Mouse (Mus musculus): Measurements from ENCODE around the gene Tmem270. TPM values are rescaled to one million over a fixed set of nuclear protein-coding genes. Genes with fewer than 3 reads are reported as not detected.

The Tmem270 gene
- polyA plus RNA-seq, 1 experiment = not detected

GRCm38 (mm10) chr5:134887447-134888335, 18.8 kb downstream of the Tmem270 start:
- H3K9ac ChIP-seq (ENCODE audit: low read depth, poor library complexity, severe bottlenecking) = no peak overlapping the region
- H3K4me1 ChIP-seq (ENCODE audit: control insufficient read depth, insufficient read depth, low read length) = peaks cover 2% of the 10 kb centered on the region
- no peaks in the 10 kb centered on the region for H3K36me3 ChIP-seq (ENCODE audit: control insufficient read depth, insufficient read depth, low read length, poor library complexity, severe bottlenecking)
- TF ChIP-seq POLR2A (IDR thresholded peaks at IDR 0.05; ENCODE audit: insufficient read depth, low read length) (no peak), CTCF (IDR thresholded peaks at IDR 0.05; ENCODE audit: low read depth, low read length) (no peak), EP300 (IDR thresholded peaks at IDR 0.05; ENCODE audit: insufficient read depth, low read depth, low read length) (no peak)
- H3K27ac ChIP-seq (ENCODE audit: insufficient read depth, low read length) = no peak overlapping the region
- H3K27me3 ChIP-seq (ENCODE audit: control insufficient read depth, insufficient read depth, low read length, poor library complexity, severe bottlenecking) = no peaks in the 10 kb centered on the region
- no peaks in the 10 kb centered on the region for H3K9me3 ChIP-seq (replicated peaks; ENCODE audit: control insufficient read depth, insufficient read depth, low read length, poor library complexity, severe bottlenecking)
- H3K4me3 ChIP-seq (ENCODE audit: low read depth, low read length) = no peak overlapping the region

- no peak for TF ChIP-seq EP300 (IDR thresholded peaks at IDR 0.05; ENCODE audit: insufficient read depth, low read depth, low read length)
- no peak for TF ChIP-seq CTCF (IDR thresholded peaks at IDR 0.05; ENCODE audit: low read depth, low read length)
- no peak for TF ChIP-seq POLR2A (IDR thresholded peaks at IDR 0.05; ENCODE audit: insufficient read depth, low read length)
- Histone ChIP-seq H3K9ac (ENCODE audit: low read depth, poor library complexity, severe bottlenecking) (no peak overlapping the region), H3K27ac (ENCODE audit: insufficient read depth, low read length) (no peak overlapping the region), H3K36me3 (ENCODE audit: control insufficient read depth, insufficient read depth, low read length, poor library complexity, severe bottlenecking) (no peaks in the 10 kb centered on the region), H3K27me3 (ENCODE audit: control insufficient read depth, insufficient read depth, low read length, poor library complexity, severe bottlenecking) (no peaks in the 10 kb centered on the region), H3K4me1 (ENCODE audit: control insufficient read depth, insufficient read depth, low read length) (no peaks in the 10 kb centered on the region), H3K9me3 (replicated peaks; ENCODE audit: control insufficient read depth, insufficient read depth, low read length, poor library complexity, severe bottlenecking) (no peaks in the 10 kb centered on the region), H3K4me3 (ENCODE audit: low read depth, low read length) (no peak overlapping the region)
Observed at GRCm38 (mm10) chr5:134883077-134883476, 23.5 kb downstream of the Tmem270 start.

- Histone ChIP-seq H3K9ac (ENCODE audit: low read depth, poor library complexity, severe bottlenecking) (no peak overlapping the region), H3K27ac (ENCODE audit: insufficient read depth, low read length) (no peak overlapping the region), H3K4me3 (ENCODE audit: low read depth, low read length) (no peak overlapping the region), H3K27me3 (ENCODE audit: control insufficient read depth, insufficient read depth, low read length, poor library complexity, severe bottlenecking) (no peaks in the 10 kb centered on the region), H3K36me3 (ENCODE audit: control insufficient read depth, insufficient read depth, low read length, poor library complexity, severe bottlenecking) (no peaks in the 10 kb centered on the region), H3K9me3 (replicated peaks; ENCODE audit: control insufficient read depth, insufficient read depth, low read length, poor library complexity, severe bottlenecking) (no peaks in the 10 kb centered on the region), H3K4me1 (ENCODE audit: control insufficient read depth, insufficient read depth, low read length) (no peaks in the 10 kb centered on the region)
- TF ChIP-seq CTCF (IDR thresholded peaks at IDR 0.05; ENCODE audit: low read depth, low read length) (no peak), POLR2A (IDR thresholded peaks at IDR 0.05; ENCODE audit: insufficient read depth, low read length) (no peak), EP300 (IDR thresholded peaks at IDR 0.05; ENCODE audit: insufficient read depth, low read depth, low read length) (no peak)
Observed at GRCm38 (mm10) chr5:134876801-134877200, 29.7 kb downstream of the Tmem270 start.

GRCm38 (mm10) chr5:134875245-134875644, 31.3 kb downstream of the Tmem270 start:
- no peak overlapping the region for H3K9ac ChIP-seq (ENCODE audit: low read depth, poor library complexity, severe bottlenecking)
- no peak overlapping the region for H3K4me3 ChIP-seq (ENCODE audit: low read depth, low read length)
- H3K9me3 ChIP-seq (replicated peaks; ENCODE audit: control insufficient read depth, insufficient read depth, low read length, poor library complexity, severe bottlenecking) = no peaks in the 10 kb centered on the region
- no peak for TF ChIP-seq POLR2A (IDR thresholded peaks at IDR 0.05; ENCODE audit: insufficient read depth, low read length)
- no peak for TF ChIP-seq EP300 (IDR thresholded peaks at IDR 0.05; ENCODE audit: insufficient read depth, low read depth, low read length)
- no peak for TF ChIP-seq CTCF (IDR thresholded peaks at IDR 0.05; ENCODE audit: low read depth, low read length)
- no peaks in the 10 kb centered on the region for H3K27me3 ChIP-seq (ENCODE audit: control insufficient read depth, insufficient read depth, low read length, poor library complexity, severe bottlenecking)
- H3K27ac ChIP-seq (ENCODE audit: insufficient read depth, low read length) = no peak overlapping the region
- H3K36me3 ChIP-seq (ENCODE audit: control insufficient read depth, insufficient read depth, low read length, poor library complexity, severe bottlenecking) = no peaks in the 10 kb centered on the region
- no peaks in the 10 kb centered on the region for H3K4me1 ChIP-seq (ENCODE audit: control insufficient read depth, insufficient read depth, low read length)

- Histone ChIP-seq H3K4me3 (ENCODE audit: low read depth, low read length) (no peak overlapping the region), H3K27ac (ENCODE audit: insufficient read depth, low read length) (no peak overlapping the region), H3K9me3 (replicated peaks; ENCODE audit: control insufficient read depth, insufficient read depth, low read length, poor library complexity, severe bottlenecking) (no peaks in the 10 kb centered on the region), H3K9ac (ENCODE audit: low read depth, poor library complexity, severe bottlenecking) (no peak overlapping the region), H3K27me3 (ENCODE audit: control insufficient read depth, insufficient read depth, low read length, poor library complexity, severe bottlenecking) (no peaks in the 10 kb centered on the region), H3K36me3 (ENCODE audit: control insufficient read depth, insufficient read depth, low read length, poor library complexity, severe bottlenecking) (no peaks in the 10 kb centered on the region), H3K4me1 (ENCODE audit: control insufficient read depth, insufficient read depth, low read length) (no peaks in the 10 kb centered on the region)
- TF ChIP-seq CTCF (IDR thresholded peaks at IDR 0.05; ENCODE audit: low read depth, low read length) (no peak), POLR2A (IDR thresholded peaks at IDR 0.05; ENCODE audit: insufficient read depth, low read length) (no peak), EP300 (IDR thresholded peaks at IDR 0.05; ENCODE audit: insufficient read depth, low read depth, low read length) (no peak)
Observed at GRCm38 (mm10) chr5:134873956-134874879, 32.3 kb downstream of the Tmem270 start.
